Mouse (Mus musculus) heart, adult 2 months (tissue): ENCODE results near the gene Dupd1.

Experiments
- CTCF ChIP-seq: fragments of 200-600 bp; IDR thresholded peaks from 2 replicates; pipeline ENCODE4 v1.8.1; 2022; ENCODE audit warnings: antibody characterized with exemption, mild to moderate bottlenecking, moderate library complexity
- POLR2A ChIP-seq: fragments of 200-500 bp; IDR thresholded peaks from 2 replicates; pipeline ENCODE4 v1.6.1; 2011; ENCODE audit warnings: mild to moderate bottlenecking, low read depth, low read length, control low read depth; ENCODE audit not compliant: insufficient read depth

- TF ChIP-seq CTCF (peak; percentile 80), POLR2A (no peak)
These were observed 33.9 kb upstream of the Dupd1 start for GRCm38 (mm10) chr14:21748142-21748870.
